Mouse (Mus musculus): ENCODE measurements around the gene Hk3.

DNA sequence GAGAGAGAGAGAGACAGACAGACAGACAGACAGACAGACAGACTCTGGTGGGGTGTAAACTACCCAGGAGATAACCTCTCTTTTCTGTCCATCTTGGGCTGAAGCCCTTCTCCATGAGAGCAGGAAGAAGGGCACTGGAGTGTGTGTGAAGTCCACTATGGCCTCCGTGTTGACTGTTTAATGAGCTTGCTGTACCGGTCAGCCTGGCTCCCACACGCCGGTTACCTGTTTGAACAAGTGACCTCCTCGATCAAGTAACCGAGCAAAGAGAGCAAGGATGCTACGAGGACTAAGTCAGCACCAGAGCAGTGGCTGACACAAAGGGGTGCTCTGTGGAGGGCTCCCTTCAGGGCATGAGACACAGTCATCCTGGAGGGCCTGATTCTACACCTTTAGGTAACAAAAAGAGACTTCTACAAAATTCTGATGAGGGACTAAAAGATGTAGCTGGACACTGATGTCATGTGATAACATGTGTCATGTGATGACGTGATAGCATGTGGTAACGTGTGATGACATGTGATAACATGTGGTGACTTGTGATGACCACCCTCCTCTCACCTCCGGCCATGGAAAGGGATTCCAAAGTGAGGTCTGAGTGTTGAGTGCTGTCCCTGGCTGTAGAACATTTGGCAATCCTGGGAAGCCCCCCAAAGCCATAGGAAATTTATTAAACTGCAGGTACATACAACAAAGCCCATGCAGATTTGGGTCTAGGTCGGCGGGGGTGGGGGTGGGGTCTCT lies 3.9 kb downstream of the Hk3 start:
- TF ChIP-seq CTCF (IDR thresholded peaks at IDR 0.05; ENCODE audit: control insufficient read depth, insufficient read depth, insufficient read length) (no peak), USF1 (IDR thresholded peaks at IDR 0.05; ENCODE audit: low read depth) (no peak), MYOG (IDR thresholded peaks at IDR 0.05; ENCODE audit: control insufficient read depth, extremely low read depth, insufficient read length) (no peak), FOSL1 (IDR thresholded peaks at IDR 0.05; ENCODE audit: insufficient read depth, low read length, poor library complexity, severe bottlenecking) (no peak), MAX (IDR thresholded peaks at IDR 0.05) (no peak), MYOD1 (IDR thresholded peaks at IDR 0.05; ENCODE audit: control insufficient read depth, insufficient read length, low read depth) (no peak), CEBPB (IDR thresholded peaks at IDR 0.05; ENCODE audit: low read depth) (no peak)
